Mouse (Mus musculus) liver (tissue): ENCODE measurements around the gene Mrpl4.
"Not testable (repeated sequence)": the region's sequence is repeated elsewhere in the genome, so short reads cannot be mapped to it uniquely, and the experiment has no call there.

ENCODE experiments used
- DNase-seq: peaks from one replicate; pipeline ENCODE4 v3.0.0-alpha.2; 2020; ENCODE audit warnings: mixed read lengths

The Mrpl4 gene

DNA sequence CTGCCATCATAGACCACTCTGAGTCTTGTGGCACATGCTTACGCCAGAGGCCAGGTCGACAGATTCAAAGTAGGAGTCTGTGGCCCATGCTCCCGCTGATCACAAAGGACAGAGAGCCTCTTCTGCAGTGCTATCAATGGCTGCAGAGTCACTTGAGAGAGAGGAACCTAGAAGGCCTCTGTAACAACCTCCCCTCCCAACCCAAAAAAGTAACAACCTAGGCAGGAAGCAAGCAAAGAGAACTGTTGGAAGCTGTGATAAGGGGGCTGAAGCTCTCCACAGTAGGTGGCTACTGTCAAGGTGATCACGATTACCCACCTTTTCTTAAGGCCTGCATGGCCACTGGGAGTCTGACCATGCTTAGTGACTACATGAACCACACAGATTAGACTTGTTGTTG lies 41.0 kb downstream of the Mrpl4 start:
- no peak for DNase-seq

DNA sequence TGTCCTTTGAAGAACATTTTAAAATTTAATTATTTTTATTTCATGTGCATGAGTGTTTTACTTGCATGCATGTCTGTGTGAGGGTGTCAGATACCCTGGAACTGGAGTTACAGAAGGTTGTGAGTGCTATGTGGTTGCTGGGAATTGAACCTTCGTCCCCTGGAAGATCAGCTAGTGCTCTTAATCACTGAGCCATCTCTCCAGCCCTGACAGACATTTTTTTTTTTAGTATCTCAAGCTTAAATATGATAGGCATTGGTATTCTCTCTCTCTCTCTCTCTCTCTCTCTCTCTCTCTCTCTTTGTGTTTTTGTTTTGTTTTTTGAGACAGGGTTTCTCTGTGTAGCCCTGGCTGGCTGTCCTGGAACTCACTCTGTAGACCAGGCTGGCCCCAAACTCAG lies 42.2 kb downstream of the Mrpl4 start:
- not testable (repeated sequence) for DNase-seq

DNA sequence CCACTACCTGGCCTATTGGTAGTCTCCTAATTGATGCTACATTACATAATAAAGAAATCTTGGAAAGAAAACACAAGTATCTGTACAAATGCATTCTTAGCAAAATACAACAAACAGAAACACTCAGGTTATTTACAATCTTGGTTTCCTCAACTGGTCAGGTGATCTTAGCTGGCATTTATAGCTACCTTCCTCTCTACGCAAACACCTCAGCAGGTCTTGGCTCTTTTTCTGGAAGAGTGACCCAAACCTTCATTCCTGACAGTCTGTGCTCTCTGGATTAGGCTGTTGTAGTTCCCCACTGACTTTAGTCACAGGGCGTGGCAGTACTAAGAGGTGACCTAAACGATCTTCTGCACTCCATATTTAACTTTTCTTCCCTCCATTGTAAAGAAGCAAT lies 42.7 kb downstream of the Mrpl4 start:
- no peak for DNase-seq

DNA sequence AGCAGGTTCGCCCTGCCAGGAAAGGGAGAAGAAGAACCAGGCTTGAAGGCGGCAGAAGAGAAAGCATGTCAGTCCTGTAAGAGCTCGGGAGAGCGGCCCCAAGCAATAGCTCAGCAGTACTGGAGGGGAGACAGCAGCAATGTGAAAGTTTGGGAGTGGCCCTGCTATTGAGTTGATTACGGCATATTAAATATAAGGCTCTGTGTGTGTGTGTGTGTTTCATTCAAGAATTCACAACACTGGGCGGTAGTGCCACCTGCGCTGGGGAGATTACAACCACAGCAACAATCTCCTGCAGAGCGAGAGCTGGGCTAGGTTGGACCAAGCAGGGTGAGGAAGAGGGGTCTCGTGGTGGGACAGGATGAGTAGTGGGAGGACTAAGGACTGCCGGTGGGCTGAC lies 49.0 kb downstream of the Mrpl4 start:
- no peak for DNase-seq
